Mouse (Mus musculus) gastrocnemius, adult 18-20 months (tissue): ENCODE measurements at regions not wholly inside any gene's neighbourhood (a gene's known extent, or its start where the extent isn't known, plus 50 kb on each side); places are given as distances from the start of the nearest gene placed in this dataset.

Experiments
- DNase-seq: peaks from one replicate; pipeline ENCODE4 v3.0.0; 2021; ENCODE audit warnings: low spot score

DNA sequence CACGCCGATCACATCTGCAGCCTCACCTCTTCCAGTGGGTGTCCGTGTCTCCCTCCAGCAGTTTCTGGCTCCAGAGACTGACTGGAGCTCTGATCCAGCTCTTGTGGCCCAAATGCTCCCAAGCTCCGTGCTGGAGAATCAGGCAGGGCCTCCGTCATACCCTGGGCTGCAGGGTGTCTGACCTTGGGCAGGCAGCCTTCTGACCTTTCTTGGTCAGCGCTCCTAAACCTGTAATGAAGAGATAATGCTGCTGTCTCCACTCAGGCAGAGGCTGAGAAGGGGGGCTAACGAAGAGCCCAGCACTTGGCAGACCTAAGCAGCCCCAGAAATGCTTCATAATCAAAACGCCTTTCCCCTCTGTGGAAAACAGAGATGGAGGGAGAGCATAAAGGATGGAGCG, 89.9 kb upstream of the Mef2a start:
- DNase-seq: peak; percentile 13

DNA sequence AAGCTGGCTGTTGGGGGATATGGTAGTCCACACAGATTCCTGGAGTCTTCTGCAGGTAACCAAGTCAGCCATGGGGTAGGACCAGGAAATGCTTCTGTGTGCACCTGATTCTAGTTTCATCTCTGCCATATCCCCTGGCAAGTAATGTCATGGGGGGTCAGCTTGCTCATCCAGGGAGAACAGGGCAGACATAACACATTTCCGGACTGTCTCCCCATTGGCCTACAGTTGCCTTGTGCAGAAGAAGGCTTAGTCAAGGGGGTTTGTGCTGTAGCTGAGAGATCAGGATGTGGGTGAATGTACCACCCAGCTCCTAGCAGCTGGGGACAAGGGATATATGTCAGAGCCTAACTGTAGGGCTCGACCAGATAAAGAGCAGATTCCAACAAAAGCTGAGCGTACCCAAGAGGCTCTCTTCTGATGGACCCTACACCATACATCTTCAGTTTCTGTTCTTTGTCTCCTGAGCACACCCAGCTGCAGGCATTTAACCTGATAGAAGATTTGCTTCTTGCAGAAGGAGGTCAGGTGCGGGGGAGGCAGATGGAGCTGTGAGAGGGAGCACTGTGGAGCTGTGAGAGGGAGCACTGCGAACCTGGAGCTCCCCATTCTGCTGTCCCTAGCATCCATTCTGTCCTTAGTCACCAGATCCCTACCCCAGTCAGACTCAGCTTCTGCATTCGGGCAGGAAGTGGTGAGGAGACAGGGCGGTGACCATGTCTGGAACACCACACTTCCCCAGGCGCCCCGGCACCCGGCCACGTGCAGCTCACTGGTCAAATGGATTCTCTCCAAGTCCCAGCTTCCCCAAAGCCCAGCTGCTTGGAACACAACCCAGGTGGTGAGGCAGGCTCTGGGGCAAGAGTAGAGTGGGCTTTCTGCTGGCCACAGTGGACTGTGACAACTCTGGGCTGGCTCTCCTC, 88.9 kb upstream of the Mef2a start:
- peak; percentile 88 for DNase-seq

DNA sequence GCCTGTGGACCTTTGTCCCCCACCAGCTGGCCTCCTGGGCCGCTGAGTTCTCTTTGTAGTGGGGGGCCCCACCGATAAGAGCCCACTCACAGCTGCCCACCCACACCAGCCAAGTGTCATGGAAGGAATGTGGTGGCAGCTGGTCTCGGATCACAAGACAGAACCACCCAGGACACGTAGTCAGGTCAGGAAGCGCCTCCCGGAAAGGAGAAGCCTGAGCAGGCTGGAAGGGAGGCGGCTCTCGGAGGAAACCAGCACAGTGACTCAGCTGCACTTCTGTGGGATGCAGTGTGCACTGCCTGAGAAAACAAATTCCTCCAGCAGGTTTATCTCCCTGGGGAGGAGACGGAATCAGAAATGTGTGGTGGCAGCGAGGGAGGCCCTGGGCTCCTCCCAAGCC, 87.2 kb upstream of the Mef2a start:
- DNase-seq: no peak

DNA sequence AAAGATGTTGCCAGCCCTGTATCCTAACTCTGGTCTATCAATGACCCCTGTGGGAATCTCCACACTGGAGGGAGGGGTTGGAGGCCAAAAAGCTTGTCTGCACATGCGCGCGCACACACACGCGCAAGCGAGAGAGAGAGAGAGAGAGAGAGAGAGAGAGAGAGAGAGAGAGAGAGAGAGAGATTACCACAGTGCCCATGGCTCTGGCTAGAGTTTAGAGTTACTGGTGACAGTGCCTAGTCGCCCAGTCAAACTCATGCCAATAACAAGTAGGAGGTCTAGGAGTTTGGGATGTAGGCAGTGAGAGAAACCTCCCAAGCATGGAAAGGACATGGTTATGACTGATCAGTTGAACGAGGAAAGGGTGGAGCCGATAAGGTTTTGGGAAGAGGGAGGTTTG, 86.6 kb upstream of the Mef2a start:
- DNase-seq: no peak

DNA sequence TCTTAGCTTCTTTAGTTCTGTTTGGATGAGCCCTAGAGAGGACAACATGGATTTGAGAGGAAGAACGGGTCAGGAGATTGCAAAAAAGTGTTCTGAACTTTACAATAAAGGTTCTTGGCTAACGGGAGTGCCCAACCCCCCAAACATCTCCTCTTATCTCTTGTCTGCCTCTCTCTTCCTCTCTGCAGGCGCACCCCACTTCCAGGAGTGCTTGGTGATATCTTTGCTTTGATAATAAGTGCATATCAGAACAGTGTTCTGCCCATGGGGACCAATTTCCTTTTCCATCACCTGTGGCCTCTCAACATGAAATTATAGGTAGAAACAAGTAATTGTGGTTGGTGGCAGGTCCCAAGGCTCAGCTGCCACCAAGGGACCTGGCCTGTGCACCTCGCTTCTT, 86.0 kb upstream of the Mef2a start:
- no peak for DNase-seq

DNA sequence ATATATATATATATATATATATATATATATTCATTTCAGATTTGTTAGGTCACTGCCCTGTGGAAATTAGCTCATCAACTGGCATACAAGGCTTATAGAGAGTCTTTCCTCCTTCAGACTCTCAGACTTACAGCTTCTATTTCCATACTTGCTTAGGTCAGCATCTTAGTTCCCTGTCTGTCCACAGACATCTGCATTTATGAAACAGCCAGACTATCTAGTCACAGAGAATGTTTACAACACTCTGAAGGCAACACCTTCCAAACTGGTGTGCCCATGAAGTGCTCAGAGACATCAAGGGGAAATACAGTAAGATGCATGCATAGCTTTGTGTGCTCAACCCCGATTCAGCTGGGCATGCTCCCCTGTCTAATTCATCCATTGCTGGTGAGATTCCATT, 85.2 kb upstream of the Mef2a start:
- DNase-seq: no peak

DNA sequence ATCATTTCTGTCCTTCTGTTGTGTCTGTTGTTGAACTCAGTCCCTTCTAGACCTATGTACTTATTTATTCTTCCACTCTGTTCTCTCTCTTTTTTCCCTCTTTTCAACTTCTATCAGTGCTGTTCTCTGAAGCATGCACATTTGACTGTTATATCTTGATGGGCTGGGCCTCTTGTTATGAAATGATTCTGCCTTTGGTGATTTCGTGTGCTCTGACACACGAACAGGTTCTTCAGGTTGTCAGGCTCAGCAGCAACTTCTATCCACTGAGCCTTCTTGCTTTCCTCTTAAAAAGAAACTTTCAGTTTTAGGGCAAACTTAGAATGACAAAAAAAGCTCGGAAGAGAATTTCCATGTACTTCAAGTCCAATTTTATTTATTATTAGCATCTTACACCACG, 83.4 kb upstream of the Mef2a start:
- no peak for DNase-seq

DNA sequence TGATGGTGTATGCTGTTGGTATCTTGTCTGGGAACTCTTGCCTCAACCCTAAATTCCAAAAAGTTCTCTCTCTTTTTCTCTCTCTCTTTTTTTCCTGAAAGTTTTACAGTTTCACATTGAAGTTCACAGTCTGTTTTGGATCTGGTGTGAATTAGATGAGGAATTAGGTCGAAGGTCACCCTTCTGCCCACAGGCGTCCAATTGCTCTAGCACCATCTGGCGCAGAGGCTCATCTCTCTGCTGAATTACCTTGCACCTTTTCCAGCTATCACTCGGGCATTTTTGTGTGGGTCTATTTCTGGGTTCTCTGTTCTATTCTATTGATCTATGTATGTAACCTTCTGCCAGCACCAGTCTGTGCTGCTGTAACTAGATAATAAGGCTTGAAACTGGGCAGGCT, 81.8 kb upstream of the Mef2a start:
- no peak for DNase-seq

DNA sequence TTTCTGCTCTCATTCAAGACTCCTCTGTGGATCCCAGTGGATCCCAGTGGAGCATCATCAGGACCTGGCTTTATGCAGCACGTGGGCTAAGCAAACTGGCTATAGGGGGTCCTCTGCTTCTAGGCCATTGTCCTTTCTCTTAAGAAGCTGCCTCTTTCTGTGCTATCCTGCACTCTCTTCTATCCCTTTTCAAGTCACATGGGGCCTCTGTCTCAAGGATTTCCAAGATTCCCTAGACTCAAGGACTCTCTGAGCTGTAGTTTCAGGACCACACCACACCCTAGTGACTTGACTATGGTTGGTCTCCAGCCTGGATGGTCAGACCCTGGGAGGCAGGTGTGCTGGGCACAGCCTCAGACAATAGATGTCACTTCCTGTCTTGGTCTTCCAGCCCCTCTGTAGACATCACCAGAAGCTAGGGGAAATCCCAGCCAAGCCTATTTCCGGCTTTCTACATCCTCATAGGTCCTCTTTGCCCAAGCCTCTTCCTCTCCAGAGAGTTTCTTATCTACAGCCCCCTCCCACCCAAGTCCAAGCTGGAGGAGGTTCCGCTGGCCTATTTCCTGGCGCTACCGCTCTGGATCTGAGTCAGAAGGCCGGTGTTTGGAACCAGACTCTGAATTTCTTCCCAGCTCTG, 78.6 kb upstream of the Mef2a start:
- no peak for DNase-seq

DNA sequence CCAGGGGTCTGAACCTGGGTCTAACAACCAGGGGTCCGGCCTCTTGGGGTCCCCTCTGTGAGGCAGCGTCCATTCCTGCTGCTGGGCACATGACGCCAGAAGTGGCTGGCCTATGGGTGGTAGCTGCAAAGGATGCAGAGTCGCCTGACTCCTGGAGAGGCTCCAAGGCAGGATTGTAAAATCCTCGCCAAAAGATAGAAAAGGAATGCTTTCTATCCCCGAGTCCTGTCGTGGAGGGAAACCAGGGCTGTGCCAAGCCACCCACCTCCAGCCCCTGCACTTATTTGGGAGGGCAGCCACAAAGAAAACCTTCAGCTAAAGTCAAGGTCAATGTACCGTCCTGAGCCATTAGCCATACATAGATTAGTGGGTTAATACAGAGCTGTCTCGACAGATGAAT, 73.9 kb upstream of the Mef2a start:
- no peak for DNase-seq

DNA sequence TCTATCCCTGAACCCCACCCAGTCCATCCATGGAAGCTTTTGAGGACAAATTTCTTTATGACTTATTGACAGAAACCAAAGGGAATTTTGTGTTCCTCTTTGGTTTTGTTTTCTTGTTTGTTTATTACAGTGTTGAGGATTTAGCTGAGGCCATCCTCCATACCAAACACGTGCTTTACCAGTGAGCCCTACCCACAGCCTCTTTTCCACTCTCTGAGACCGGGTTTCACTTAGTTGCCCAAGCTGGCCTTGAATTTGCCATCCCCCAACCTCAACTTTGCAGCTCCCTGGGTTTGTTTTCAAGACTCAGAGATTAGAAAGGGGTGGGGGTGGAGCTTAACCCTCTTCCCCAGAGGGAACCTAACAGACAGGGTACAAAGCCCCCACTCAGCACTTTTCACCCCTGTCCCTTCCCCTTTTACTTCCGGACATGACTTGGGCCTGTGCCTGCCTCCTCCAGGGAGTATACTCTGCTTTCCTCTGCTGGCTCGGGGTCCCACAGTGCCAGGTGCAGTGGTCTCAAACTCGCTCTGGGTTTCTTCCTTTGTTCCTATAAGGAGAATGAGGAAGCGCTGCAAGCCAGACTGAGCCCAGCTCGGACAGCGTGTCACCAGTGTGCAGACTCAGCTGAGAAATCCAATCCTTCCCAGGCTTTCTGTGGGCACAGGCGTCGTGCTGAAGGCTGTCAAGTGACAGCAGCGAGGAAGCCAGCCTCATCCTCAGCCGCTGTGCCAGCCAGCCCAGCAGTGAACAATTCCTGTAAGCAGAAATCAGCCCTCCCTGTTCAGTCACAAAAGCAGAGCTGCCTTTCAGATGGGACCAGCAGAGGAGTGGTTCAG, 72.8 kb upstream of the Mef2a start:
- DNase-seq: peak; percentile 70

DNA sequence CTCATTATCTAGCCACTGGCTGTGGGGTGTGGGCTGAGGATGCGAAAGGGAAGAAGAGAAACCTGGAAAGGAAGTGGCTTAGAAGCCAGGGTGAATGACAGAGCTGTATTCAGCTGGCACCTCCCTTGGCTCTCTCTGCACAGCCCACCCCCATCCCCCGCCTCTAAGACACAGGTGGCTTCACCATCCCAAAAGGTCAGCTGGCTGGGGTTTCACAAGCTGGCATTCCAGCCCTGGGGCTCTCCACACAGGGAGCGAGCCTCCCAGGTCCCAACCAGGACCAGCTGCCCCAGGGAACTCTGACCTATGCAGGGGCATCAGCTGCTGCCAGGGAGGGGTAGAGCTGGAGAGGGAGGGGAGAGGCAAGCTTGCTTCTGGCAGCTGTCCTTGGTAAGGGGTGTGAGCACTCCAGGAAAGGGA, 71.9 kb upstream of the Mef2a start:
- DNase-seq: peak; percentile 86

DNA sequence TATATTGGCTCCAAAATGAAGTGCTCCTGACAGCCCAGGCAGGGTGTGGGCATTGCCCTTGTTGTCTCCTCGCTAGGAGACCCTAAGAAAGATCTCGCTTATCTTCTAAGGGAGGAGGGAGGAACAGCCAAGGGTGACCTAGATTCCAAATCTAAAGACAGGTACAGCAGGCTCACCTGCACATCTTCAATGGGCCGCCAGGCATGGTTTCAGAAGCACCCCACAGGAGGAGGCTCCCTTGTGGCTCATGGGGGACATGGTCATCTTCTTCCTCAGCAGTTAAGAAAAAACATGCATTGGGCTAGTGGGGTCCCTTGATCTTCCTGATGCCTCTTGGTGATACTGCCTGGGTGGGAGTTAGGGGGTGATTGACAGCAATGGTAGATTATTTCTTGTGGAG, 71.0 kb upstream of the Mef2a start:
- no peak for DNase-seq

DNA sequence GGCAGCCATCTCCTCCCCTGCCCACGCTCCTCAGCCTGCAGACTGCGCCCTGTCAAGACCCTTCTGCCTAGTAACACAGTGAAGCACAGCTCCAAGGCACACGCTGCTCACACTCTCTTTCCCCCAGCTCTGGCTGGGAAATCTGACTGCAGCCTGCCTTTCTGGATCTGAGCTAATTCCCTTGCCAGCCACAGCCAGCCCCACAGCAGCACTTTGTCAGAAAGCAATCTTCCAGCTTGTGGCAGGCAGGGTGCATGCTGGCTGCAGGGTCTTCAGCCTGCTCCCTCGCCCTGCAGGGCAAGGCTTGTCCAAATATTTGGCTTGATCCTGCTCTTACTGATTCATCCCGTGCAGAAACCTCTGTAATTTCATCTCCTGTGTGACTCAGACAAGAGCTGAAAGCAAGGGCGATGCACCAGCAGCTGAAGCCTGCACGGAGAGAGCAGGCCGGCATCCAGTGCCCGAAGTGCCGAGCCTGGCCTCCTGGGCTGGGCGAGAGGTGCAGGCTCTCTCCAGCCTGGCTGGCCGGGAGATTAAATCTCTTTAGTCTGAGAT, 70.4 kb upstream of the Mef2a start:
- peak; percentile 40 for DNase-seq

DNA sequence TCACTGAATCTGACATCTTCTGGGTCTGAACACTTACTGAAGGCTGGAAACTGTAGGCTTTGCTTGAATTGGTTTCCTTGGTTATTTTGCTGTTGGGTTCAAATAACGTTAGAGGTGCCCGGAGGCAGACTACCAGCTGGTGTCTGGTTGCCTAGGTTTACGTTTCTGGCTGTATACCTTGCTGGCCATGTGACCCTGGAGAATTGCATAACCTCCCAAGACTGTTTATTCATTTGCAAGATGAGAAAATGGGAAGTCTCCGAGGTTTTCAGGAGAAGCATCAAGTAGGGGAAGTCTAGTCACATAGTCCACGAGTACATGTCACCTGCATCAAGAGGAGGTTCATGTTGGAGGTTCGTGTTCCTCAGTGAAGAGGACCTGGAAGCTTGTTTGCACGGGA, 69.6 kb upstream of the Mef2a start:
- peak; percentile 45 for DNase-seq

DNA sequence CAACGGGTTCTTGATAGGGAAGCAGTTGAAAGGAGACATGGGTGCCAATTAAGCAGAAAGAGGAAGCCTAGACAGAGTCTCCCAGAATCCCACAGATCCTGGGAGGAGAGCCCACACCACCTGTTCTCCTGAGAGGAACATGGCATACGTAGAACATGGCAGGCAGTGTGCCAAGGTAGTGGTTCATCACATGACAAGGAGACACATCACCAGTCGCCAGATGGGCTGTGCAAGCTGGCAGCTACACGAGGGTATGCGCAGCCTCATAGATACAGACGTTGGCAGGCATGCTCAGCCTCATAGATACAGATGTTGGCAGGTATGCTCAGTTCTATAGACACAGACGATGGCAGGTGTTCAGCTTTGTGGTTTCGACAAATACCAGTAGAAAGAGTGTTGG, 68.1 kb upstream of the Mef2a start:
- DNase-seq: no peak

DNA sequence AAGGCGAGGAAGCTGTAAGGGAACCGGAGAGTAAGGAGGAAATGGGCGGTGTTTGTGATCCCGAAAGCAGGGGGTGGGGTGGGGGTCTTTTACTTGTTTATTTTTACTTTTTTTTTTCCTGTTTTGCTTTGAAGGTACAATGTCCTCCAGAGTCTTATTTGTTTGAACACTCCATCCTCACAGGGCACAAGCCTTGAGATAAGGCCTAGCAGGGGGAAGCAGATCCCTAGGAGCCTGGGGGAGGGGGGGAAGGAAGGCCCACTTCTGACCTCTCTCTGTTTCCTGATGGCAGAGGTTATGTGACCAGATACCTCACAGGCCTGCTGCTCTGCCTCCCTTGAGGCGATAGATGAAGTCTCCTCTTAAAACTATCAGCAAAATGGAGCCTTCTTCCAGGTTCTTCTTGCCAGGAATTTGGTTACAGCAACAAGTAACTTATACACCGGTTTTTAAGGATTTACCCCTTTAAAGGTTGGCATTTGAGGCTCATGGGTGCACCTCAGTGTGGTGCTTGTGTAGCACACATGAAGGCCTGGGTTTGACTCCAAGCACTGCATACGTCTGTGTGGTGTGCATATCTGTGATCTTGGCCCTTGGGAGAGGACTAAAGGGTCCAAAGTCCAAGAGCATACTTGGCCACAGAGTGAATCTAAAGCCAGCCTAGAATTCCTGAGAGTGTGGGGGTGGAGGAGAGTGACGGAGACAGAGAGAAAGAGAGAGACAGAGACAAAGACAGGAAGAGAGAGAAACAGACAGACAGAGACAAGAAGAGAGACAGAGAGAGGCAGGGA, 64.8 kb upstream of the Mef2a start:
- DNase-seq: no peak

DNA sequence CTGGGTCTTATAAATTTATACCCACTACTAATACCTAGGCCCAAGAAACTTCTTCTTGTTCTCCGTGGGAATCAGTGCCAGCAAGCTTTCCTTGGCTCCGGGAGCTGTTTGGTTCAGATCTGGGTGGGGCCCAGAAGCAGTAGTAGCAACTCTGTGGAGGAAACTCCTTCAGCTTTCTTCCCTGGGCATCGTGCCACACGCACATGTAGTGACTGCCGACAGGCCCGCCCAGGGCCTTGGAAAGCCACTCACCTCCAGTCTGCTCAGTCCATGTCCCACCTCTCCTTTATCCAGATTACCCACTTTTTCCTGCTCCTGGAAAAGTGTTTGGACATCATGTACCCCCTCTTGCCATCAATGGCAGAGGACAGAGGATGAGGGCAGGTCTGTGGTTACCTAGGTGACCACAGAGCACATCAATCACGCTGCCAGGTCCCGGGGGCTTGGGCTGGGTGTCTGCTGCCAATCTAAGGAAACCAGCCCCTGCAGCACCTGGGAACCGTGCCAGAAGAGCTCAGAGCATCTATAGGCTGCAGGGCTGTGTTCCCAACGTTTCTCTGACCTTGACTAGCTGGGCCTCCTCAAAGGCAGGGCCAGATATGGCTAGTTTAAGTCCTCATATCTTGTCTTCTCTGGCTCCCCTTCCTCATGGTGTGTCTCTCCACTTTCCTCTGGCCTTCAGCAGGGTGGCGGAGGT, 63.1 kb upstream of the Mef2a start:
- peak; percentile 46 for DNase-seq

DNA sequence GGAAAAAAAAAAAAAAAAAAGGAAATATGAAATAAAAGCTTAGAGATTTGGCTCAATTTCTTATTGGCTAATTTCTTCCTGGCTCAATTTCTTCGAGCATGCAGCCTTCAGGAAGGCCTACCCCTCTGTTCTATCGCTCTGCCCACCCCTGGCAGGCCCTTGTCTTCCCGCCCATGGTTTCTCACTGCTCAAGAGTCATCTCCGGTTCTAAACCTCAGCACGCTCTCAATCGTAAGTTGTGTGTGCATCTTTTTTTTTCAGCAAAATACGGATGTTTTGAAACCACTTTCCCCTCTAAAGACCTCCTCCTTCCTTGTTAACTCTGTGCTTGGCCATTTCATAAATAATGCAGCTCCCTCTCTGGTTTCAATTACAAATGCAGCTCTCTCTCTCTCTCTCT, 58.3 kb upstream of the Mef2a start:
- DNase-seq: no peak

DNA sequence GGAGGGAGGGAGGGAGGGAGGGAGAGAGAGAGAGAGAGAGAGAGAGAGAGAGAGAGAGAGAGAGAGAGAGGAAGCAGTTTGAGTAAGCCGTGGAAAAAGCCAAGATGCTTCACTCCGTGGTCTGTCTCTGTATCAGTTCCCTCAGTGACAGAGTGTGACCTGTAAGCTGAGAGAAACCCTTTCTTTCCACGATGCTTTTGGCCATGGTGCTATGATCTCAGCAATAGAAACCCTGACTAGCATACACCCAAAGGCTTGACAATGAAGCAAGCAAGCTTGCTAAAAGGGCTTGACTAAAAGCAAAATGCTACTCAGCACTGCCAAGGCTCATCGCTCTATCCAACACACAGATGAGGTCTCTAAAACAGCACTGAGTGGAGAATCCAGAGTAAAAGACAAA, 57.4 kb upstream of the Mef2a start:
- no peak for DNase-seq
